Mouse (Mus musculus): ENCODE measurements around the gene Kif28. TPM values are rescaled to one million over a fixed set of nuclear protein-coding genes. Genes with fewer than 3 reads are reported as not detected.
"Not testable (repeated sequence)": the region's sequence is repeated elsewhere in the genome, so short reads cannot be mapped to it uniquely, and the experiment has no call there.

The Kif28 gene
- total RNA-seq, 2 experiments from 2014 or later, result 0.15 to 0.43 TPM

- DNase-seq (ENCODE audit: low spot score in 2 of 2), result not testable (repeated sequence)
Measured at GRCm38 (mm10) chr1:179648678-179649077, 96.4 kb downstream of the Kif28 start.

GRCm38 (mm10) chr1:179645980-179646268 lies 99.1 kb downstream of the Kif28 start:
- DNase-seq (ENCODE audit: low spot score in 2 of 2), result no peak

Other genes with a start within 250 kb of the Kif28 start
- gene Smyd3, start 227.2 kb downstream of the Kif28 start, total RNA-seq (2021), result 10 to 100 TPM; 22.4 TPM
- 10 to 100 TPM; 23.3 to 28.7 TPM for gene Tfb2m, start 199.0 kb downstream of the Kif28 start, total RNA-seq (2021)
- 10 to 100 TPM; 32.4 to 33.2 TPM for gene Cnst, start 198.9 kb downstream of the Kif28 start, total RNA-seq (2021)
- 10 to 100 TPM; 57.6 to 62.7 TPM for gene Sccpdh, start 77.1 kb downstream of the Kif28 start, total RNA-seq (2021)
- not detected for gene Gm10518, start 58.1 kb upstream of the Kif28 start, total RNA-seq (2021)
- gene Ahctf1, start 58.4 kb upstream of the Kif28 start, total RNA-seq (2021), result 10 to 100 TPM; 41.2 to 43.1 TPM
- 100 to 1,000 TPM; 226 to 244 TPM for gene Cdc42bpa, start 215.2 kb upstream of the Kif28 start, total RNA-seq (2021)

Data from layer of hippocampus, adult 18-20 months (tissue).